Mouse (Mus musculus) cerebellum, adult 11 months (tissue): ENCODE results near the gene Micu2.

Source experiments
- DNase-seq: peaks from one replicate; pipeline ENCODE4 v3.0.0; 2022

Gene Micu2

DNA sequence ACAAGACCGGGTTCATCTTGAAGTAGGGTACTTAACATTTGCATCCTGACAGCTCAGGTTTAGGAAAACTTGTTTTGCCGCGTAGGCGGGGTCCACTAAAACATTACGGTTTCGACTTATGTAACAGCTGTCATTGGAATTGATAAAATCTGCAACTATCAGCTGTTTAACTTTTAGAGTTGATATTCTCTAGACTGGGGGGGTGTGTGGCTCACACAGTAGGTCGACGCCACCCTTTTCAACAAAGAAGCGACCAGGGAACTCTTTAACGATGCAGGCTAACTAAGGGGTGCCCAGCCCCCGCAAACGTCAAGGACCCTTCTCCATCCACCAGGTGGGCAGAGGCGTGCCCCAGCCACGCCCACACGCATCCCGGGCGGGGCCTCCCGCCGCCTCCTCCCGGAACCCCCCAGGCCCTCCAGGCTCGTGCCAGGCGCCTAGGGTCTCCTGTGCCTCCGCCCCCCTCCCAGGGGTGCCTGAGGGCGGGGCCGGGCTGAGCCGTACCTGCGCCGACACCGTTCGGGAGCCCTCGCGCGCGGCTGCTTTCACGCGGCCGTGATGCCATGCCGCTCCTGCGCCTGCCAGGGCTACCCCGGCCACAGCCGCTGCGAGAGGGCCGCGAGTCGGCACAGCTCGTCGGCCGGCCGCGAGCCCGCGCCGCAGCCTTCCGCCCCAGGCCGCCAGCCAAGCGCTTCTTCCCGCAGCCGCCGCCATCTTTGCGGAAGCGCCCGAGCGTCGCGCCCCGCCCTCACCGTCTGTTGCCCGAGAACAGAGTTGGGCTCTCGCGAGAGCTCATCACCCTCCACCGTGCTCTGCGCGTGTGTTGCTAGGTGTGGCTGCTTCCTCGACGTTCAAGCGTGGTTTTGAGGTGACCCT, at the start of gene Micu2:
Gene Micu2 (minus strand): TSS at position 737 of the 876 bp plus-strand sequence.
- DNase-seq: peak; percentile 78

DNA sequence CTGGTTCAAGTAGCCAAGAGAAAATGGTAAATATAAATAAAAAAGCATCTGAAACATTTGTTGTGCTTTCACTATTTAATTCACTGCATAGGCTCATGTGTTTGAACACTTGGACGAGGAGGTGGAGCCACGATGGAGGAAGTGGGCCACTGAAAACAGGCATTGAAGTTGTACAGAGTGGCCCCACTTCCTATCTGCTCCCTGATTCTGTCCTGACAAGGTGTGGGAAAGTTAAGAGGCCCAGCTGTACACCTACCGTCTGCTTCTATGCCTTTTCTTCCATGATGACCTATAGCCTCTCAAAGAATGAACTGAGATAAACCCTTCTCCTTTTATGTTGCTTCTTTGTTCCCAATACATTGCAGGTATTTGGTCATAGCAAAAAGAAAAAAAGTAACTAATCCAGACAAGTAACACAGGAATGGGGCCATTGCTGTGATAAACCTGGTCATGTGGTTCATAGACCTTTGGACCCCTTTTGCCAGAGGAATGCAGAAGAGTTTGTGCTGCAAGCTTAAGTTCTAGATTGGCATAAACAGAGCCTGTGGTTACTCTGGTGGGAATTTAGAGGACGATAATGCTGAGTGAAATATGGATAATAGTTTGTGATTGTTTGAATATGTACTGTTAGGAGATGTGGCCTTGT, 47.7 kb upstream of the Micu2 start:
- no peak for DNase-seq

DNA sequence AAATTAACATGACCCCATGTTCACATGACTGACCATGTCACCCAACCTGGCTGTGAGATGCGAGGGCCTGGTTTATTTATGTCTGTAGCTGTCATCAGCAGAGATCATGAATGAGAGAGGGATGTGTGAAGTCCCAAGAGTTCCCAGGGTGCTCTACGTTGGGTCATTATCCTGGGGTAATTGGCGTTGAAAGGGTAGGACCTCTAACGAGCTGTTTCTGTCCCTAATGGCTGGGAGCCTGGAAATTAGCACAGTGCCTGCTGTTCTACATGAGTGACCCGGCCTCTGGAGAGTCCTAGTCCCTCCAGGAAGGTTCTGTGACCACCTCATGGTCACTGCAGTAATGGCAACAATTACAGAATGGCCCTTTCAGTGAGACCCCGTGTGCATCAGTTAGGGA, 37.1 kb upstream of the Micu2 start:
- no peak for DNase-seq

DNA sequence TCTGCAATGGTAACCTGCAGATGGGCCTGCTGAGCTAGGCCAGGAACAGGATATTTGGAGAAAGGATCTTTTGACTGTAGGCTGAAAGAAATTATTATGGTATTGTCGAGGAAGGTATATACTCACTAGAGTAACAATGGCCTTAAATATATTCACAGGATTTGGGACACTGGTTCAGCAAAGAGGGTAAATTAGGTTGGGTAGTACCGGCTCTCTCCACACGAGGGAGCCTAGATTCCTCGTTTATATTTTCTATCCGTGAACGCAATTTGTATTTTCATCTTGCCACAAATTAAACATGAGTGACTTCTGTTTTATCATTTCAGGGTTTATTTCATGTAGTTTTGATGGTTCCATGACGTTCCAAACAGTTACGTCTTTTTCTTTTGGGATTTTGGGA, 35.5 kb upstream of the Micu2 start:
- peak; percentile 54 for DNase-seq

DNA sequence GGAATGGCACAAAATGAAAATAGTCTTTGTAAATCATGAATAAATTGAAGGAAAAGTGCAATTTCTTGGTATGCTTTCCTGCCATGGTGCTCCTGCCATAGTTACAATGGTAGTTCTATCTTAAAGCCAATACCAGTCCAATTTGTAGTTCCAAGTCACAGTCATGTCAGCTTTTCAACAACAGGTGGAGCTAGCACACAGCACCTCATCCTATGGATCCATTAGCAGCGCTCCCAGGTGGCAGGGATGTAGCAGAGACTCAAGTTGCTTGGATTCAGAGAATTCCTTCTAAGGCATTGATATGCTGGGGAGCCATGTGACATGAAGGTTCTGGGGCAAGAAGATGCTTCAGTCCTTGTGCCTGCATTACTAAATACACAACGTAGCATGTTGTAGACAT, 19.8 kb upstream of the Micu2 start:
- no peak for DNase-seq

DNA sequence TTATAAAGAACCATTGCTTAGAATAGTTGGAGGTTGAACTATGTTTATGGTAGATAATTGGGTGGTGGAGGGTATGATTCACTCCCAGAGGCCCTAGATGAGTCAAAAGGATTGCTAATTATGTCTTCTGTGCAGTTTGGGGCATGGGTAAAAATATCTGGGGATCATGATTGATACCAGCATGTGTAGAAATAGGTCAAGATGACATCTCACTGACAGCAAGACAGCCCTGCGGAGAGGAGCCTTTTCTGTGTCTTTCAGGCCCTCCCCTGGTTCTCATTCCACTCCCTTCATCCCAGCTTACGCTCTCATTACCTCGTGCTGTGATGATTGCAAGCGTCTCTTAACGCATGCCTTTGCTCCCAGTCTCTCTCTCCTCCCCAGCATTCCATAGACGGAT, 4.8 kb upstream of the Micu2 start:
- DNase-seq: no peak

DNA sequence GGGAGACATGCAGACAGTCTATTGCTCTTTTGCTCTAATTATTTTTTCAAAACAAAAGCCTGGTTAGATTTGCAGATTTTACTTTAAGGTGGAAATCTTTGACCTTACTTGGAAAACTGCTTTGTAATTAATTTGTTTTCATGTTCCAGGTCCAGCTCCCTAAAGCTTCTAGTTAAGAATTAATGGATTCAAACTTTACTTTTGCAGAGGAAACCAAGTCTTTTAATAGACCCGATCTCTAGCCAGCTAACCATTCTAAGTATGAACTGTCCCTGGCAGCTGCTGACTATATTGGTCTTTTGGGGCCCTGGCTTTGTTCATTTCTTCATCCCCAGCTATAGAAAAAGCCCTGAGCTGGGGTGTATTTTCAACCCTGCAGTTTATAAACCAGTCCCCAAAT, 3.1 kb upstream of the Micu2 start:
- DNase-seq: no peak

DNA sequence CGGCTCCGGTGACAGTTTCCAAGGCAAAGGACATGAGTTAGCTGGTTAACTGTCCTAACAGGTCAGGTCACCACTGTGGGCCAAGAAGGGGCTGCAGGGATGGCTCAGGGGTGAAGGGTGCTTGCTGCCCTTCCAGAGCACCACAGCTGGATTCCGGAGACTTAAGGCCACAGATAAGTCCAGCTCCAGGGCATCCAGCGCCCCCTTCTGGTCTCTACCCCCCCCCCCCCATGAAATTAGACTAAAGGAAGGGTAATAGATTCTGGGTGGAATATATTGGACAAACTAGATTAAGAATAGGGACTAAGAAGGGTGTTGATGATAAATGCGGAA, 306 bp upstream of the Micu2 start:
- no peak for DNase-seq

DNA sequence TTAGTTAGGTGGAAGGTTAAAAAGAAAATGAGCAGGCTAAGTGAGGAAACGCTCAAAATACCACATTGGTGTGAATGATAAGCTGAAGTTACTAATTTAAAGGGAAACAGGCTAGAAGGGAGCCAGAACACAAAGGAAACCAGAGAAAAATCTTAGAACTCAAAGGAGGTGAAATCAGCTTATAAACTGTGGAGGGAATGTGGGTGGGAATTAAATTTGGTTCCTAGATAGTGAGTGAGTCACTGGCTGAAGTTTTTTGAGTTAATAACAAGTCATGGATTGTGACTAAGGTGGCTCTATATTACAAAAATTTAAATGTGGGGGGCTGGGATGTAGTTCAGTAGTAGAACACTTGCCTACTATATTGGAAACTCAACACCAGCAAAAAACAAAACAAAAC, 1.6 kb downstream of the Micu2 start:
- DNase-seq: no peak

DNA sequence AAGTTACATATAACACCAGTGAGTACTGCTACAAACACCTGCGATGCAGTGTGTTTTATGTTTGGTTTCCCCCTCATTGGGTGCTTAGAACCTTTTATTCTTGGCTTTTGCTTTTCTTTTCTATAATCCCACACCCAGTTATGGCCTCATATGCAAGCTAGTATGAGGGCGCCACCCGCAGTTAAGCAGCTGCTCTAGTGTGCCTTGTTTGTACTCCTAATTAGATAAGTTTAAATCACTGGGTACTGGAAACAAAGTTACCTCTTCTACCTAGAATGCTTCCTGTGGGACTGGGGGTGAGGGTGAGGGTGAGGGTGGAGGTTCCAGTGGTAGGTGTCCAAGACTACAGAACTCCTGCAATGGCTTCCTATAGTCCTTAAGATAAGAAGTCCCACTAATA, 2.9 kb downstream of the Micu2 start:
- no peak for DNase-seq

DNA sequence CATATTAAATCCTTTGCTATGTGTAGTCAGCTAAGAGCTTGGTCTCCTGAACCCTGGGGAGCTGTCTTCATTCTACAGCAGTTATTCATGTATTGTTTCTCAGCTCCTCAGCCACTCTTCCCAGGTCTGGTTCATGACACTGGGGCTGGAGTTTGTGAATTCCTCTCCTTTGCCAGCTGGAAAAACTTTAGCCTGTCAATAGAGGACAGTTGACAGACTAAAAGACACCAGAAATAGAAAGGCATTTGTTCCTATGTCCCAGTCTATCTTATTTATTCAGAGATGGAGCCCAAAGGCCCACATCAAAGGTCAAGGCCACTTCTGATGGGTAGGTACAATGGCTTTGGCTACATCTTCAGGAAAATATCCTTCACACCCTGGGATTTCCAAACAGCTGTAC, 7.3 kb downstream of the Micu2 start:
- DNase-seq: no peak

DNA sequence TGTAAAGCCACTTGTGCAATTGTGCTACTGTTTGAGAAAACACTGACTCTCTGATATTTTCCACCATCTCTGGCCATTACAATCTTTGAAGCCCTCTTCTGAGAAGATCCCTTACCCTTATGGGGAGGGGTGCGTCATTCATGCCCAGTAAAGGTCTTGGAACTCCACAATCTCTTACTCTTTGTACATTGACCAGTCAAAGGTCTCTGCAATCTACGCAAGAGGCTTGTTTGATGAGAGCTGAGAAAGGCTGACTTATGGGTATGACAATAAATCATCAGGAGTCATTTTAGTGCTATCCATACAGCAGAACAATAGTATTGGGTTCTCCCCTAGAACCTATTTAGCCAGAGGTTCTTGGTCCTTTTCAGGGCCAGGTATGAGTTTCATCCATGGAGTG, 9.9 kb downstream of the Micu2 start:
- DNase-seq: no peak

DNA sequence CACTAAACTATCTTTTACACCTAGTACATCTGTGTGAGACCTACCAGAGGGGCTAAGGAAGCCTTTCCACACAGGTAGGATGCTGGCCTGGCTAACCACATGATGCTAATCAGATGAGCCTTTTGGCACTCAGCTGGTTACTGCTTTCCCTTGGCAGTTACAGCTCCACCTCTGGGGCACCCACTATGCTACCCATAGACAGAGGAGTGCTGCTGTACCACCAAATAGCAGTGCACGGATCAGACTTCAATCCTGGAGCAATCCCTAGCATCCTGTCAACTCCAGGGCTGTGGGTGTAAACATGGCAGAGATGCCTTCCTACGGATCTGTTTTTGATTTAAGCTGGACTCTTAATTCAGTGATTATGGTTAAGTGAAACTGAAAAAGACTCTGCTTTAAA, 13.3 kb downstream of the Micu2 start:
- no peak for DNase-seq

DNA sequence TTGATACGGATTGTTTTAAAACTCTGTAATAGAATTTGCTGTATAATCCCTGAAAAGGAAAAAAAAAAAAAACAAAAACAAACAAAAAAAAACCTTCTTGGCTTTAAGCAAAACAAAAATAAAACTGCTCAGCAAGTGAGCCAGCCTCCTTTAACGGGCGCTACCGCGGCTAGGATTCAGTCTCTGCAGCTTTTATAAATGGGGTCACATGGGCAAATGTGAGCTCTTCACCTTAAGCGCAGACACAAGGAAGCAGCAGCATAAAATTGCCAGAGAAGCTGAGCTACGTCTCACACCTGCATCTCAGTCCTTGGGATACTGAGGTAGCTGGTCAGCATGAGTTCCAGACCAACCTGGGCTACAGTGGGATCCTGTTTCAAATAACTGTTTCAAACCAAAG, 16.6 kb downstream of the Micu2 start:
- DNase-seq: no peak

DNA sequence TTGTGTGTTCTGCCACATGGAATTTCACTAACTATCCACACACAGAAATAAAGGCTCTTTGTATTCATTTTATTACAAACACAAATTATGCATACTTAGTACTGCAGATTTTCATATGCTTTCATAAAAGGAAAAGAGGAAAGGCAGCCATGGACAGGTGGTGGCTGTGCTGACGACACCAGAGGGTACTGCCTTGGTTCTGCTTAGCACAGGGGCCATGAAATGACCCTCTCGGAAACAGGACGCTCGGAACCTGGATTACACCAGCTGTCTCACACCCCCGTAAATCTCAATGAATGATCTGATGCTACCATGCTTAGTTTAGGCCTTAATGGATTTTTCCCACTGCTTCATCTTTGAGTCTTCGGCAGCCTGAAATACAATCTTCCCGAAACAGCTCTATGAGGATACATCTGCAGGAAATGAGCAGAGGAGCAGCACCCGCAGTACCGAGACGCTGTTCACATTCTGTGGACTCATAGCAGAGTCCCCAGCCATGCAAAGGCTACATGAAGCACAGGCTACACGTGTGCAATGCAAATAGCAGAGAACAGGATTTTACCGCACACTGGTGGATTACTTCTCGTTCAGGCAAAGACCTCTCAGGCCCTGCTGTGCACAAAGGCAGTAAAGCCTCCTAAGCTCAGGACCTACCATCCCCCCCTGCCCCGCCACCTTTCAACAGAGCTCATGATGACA, 17.2 kb downstream of the Micu2 start:
- DNase-seq: no peak

DNA sequence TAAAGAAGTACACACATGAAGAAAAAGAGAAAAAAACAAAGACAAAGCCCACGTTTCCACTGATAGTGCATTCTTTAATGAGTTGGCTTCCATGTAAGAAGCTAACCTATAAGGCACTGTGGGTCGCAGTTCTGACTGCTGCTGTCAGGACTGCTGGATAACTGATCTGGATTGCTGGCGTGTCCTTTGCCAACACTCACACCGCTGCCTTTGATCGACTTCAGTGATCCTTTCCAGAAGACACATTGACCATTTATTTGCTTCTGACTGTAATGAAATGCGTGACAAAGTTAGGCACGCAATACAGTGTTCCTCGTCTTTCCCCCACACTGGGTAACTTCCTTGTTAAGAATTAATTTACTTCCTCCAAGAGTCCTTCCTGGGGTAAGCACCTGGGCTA, 18.3 kb downstream of the Micu2 start:
- no peak for DNase-seq

DNA sequence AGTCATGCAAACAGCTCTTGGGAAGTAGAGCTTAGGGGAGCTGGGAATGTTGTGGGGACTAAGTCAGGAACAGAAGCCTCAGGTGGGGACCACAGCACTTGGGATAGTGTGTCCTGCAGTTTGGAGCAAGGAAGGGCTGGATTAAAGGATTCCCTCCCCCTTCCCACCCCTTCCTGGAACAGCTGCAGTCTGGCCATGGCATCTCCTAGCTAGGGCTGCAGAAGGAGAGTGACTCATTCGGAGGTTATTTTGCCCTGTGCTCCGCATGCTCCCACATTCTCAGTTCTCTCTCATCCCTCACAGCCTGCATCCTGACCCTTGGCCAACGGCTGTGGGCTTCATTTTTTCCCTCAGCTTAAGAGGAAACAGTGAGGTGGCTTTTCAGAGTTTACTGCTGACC, 18.9 kb downstream of the Micu2 start:
- no peak for DNase-seq

DNA sequence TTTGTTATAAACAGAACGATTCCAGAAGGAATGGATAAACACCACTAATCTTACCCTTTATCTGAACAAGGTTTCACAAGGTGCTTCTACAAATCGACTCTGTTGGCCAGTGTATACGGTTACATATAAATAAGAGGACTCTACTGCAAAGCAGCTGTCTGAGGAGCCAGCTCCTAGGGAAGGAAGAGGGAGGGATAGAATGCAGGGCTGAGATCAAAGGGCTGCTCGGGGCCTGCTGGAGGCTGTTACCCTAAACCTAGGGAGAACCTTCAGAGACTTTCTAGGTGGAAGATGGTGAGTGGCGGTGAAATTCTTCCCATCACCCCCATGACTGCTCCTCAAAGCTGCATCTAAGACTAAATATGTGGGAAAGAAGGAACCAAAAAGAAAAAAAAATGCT, 20.9 kb downstream of the Micu2 start:
- DNase-seq: no peak

DNA sequence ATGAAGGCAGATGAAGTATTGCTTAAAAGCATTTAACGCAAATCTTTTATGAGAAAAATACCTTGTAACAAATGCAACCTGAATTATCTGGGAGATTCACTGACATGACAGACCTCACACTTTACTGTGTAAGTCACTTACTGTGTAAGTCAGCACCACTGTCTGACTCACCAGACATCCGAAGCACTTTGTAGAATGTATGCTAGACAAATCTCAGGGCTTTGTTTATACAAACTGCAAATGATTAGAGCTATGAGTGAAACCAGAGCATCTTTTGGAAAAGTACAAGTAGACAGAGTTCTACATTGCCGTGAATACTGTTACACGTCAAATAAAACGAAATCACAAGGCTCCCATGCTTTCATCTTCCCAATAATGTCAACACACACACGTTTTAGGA, 23.4 kb downstream of the Micu2 start:
- no peak for DNase-seq

DNA sequence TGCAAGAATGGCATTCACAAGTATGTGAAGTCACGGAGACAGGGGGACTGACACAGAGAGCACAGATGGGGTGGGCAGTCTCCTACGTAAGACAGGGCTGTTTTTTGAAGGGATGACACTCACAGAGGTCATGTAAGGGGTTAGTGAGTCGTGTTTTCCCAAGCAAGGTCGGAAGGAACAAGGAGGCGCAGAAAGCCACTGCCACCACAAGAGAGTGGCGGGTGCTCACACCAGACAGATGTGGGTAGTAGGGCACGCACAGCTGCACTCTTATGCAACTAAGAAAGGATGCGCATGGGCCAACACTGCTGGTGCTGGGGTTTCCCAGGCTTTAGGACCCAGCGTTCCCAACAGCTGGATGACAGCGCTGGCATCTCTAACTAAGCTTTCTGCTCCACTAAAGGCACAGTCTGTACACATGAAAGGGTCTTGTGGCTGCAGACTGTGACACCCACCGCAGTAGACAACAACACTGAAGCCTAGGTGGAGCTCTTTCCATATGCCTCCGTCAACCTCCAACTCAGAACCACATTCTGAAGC, 27.0 kb downstream of the Micu2 start:
- DNase-seq: no peak

DNA sequence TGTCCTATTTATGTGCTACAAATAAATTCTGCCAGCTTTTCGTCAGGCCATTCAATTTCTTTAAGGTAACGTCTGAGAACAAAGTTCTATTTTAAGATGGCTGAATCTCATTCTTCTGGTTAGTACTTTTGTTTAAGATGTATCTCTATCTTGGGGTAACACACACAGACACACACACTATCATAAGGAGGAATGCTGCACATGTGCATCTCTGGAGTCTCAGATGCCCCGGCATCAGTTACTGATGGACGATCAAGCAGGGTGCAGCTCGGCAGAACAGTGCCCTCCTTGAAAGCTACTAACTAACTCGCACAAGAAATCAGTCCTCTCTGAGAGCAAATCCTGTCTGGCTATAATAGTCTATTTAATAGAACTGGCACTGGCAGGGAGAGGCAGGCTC, 30.2 kb downstream of the Micu2 start:
- DNase-seq: no peak

DNA sequence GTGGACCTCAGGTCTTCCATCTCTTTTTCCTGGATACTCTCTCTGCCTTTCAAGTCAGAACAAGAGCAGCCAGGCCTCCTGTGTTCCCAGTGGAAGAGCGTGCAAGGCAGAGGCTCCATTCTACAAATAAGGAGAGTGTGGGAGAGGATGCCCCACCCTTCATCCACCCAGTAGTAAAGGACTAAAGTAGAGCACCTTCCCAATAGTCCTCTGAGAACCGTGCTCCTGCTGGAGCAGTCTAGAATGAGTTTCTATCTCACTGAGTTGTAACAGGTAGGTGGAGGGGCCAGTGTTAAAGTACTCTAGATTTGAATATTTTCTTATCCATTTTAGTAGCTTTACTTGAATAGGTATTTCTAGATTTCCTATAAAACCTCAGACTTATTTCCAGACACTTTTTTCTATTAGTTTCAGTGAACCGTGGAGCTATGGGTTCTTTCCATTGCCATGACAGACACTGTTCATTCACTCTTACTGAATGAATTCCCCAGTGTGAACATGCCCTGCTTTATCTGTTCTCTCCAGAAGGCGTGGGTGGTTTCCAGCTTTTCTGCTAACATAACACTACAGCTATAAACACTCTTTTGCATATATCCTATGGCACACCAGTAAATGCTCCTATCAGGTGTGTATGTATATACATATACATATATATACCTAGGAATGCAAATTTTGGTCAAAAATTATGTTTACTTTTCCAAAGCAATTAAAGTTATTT, 31.8 kb downstream of the Micu2 start:
- no peak for DNase-seq

DNA sequence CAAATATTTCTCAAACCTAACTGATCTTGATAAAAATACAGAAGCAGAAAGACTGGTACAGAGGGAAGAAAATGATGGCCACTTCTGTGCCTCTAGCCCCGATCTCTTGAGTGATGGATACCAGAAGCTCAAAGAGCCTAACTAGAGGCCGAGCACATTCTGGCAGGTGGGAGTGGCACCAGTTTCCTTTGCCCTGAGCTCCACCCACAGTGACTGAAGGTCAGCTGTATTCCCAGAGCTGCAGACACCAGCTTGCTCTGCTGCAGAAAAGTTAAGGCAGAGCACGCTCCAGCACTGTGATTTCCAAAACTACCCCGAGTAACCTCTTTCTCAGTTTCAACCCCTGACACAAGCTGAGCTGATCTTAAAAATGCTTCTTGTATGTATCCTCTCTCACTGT, 37.2 kb downstream of the Micu2 start:
- no peak for DNase-seq
